Mouse (Mus musculus) liver, postnatal 0 days (tissue): ENCODE data around the gene Slc4a1.

Experiments used
- CTCF ChIP-seq: sonication (generic); IDR thresholded peaks from 2 replicates; pipeline ENCODE4 v1.5.1; 2016; ENCODE audit warnings: antibody characterized with exemption, low read depth
- EP300 ChIP-seq: IDR thresholded peaks from 2 replicates; pipeline ENCODE4 v1.6.1; 2016; ENCODE audit warnings: antibody characterized with exemption, low read depth, mild to moderate bottlenecking

- TF ChIP-seq EP300 (no peak), CTCF (no peak)
Observed at GRCm38 (mm10) chr11:102376196-102376835, 10.3 kb upstream of the Slc4a1 start.
